In genomic region chr14:122560893-122561452, GRCm38 (mm10) we compare ENCODE assay signal across 6 mouse cellular contexts. TPM values are rescaled to one million over a fixed set of nuclear protein-coding genes. Genes with fewer than 3 reads are reported as not detected.
DNase-seq lines count a peak whose midpoint lies in the region; ATAC-seq and TF ChIP-seq lines count a peak whose summit lies in the region.
"Not testable (repeated sequence)": the region's sequence is repeated elsewhere in the genome, so short reads cannot be mapped to it uniquely, and the experiment has no call there.

No protein-coding gene starts in this region.

- 46% methylated on average over 1 of the region's 1 CpGs for WGBS in kidney, embryonic 14.5 days
- WGBS in kidney, embryonic 16.5 days: 41% methylated on average over 1 of the region's 1 CpGs
- 81% methylated on average over 1 of the region's 1 CpGs for WGBS in liver, embryonic 11.5 days

- not testable (repeated sequence) for H3K27me3 ChIP-seq in Patski; kidney, embryonic 14.5 days (ENCODE audit: control insufficient read depth, insufficient read depth, low read length); kidney, embryonic 16.5 days (ENCODE audit: insufficient read depth, low read length); liver, embryonic 11.5 days (replicated peaks; ENCODE audit: control insufficient read depth, insufficient read depth, low read length)

- ATAC-seq in Patski: peak; percentile 92
- ATAC-seq in kidney, embryonic 14.5 days (ENCODE audit: low FRiP score, low TSS enrichment): peak; percentile 90
- peak; percentile 78 for ATAC-seq in kidney, embryonic 16.5 days (ENCODE audit: low FRiP score, low TSS enrichment)
- ATAC-seq in liver, embryonic 11.5 days (replicated peaks; ENCODE audit: low FRiP score): 0 out of 2 replicates have a peak, but pooled peaks have one; percentile 15

- CTCF ChIA-PET in Patski (lab: Charles Lee): interaction anchor here (0.9 to 1.1 kb wide), 2 partner anchors 10 to 20 kb away, joined by 3 to 4 read pairs; no protein-coding TSS in a partner anchor

- H3K9me3 ChIP-seq in kidney, embryonic 14.5 days (ENCODE audit: control insufficient read depth, low read length); kidney, embryonic 16.5 days (ENCODE audit: low read length); liver, embryonic 11.5 days (ENCODE audit: control insufficient read depth, low read length): not testable (repeated sequence)

- DNase-seq in 3T3-L1 (ENCODE audit: low read depth, low spot score): peak; percentile 10
- not testable (repeated sequence) for DNase-seq in Patski (ENCODE audit: low read depth, low spot score); liver, embryonic 11.5 days (ENCODE audit: low spot score)
- DNase-seq in gastrocnemius, adult 2 months: peak; percentile 22

- not testable (repeated sequence) for H3K4me3 ChIP-seq in gastrocnemius, adult 2 months; kidney, embryonic 14.5 days (ENCODE audit: low read length); kidney, embryonic 16.5 days (ENCODE audit: low read length); liver, embryonic 11.5 days (ENCODE audit: low read depth, low read length)

- in situ Hi-C loops in Patski (cut with MboI; ENCODE audit: low pct_unique_long_range_greater_than_20kb): not testable (repeated sequence)

- not testable (repeated sequence) for TF ChIP-seq CTCF in Patski (IDR thresholded peaks at IDR 0.05); gastrocnemius, adult 2 months (IDR thresholded peaks at IDR 0.05)

- H3K36me3 ChIP-seq in kidney, embryonic 14.5 days (ENCODE audit: control insufficient read depth, insufficient read depth, low read length); kidney, embryonic 16.5 days (ENCODE audit: insufficient read depth, low read length); liver, embryonic 11.5 days (ENCODE audit: control insufficient read depth, insufficient read depth, low read length): not testable (repeated sequence)

- H3K4me2 ChIP-seq in kidney, embryonic 14.5 days (replicated peaks; ENCODE audit: low read depth, low read length); kidney, embryonic 16.5 days (replicated peaks; ENCODE audit: low read depth, low read length); liver, embryonic 11.5 days: not testable (repeated sequence)

- H3K4me1 ChIP-seq in kidney, embryonic 14.5 days (ENCODE audit: control insufficient read depth, insufficient read depth, low read length); kidney, embryonic 16.5 days (ENCODE audit: insufficient read depth, low read length); liver, embryonic 11.5 days (replicated peaks; ENCODE audit: control insufficient read depth, insufficient read depth, low read length): not testable (repeated sequence)

- POLR2A ChIA-PET in Patski (lab: Charles Lee): not testable (repeated sequence)

- H3K27ac ChIP-seq in gastrocnemius, adult 2 months: peak overlapping the region; percentile 65
- H3K27ac ChIP-seq in kidney, embryonic 14.5 days (ENCODE audit: low read depth, low read length); kidney, embryonic 16.5 days (ENCODE audit: low read length); liver, embryonic 11.5 days (ENCODE audit: low read depth, low read length): not testable (repeated sequence)

- not testable (repeated sequence) for H3K9ac ChIP-seq in kidney, embryonic 14.5 days (ENCODE audit: low read depth, low read length); kidney, embryonic 16.5 days (replicated peaks; ENCODE audit: low read length); liver, embryonic 11.5 days (ENCODE audit: low read depth, low read length)

- intact Hi-C loops in gastrocnemius, adult 2 months (cut with DNase I): not testable (repeated sequence)

RNA-seq across cellular contexts. Expression of gene Pcca, which starts 26.8 kb away (rescaled TPM):
- 63.1 TPM for polyA plus RNA-seq in Patski (2021)
- 10 to 100 TPM; 37.7 to 58.5 TPM for total RNA-seq in gastrocnemius, adult 2 months (2021)
- polyA plus RNA-seq in kidney, embryonic 14.5 days (2014; fragmentation: Nextera tagmentation; extraction: Ambion mirVana): 15.3 and 20.5 TPM in 2 replicates
- polyA plus RNA-seq in kidney, embryonic 16.5 days (2015; fragmentation: Nextera tagmentation; extraction: Ambion mirVana): 29.7 and 30.7 TPM in 2 replicates
- polyA plus RNA-seq in liver, embryonic 11.5 days (2014; fragmentation: Nextera tagmentation; extraction: Ambion mirVana): 18.1 and 20.3 TPM in 2 replicates

Comparison
In these comparisons a context has a peak if more than half of its experiments do, and no peak if none do; other contexts are left out.
1. ATAC-seq: peak in every context shown above with its lines; median percentile 92 in Patski; 90 in kidney, embryonic 14.5 days; 78 in kidney, embryonic 16.5 days; 15 in liver, embryonic 11.5 days.